Mouse (Mus musculus) heart, adult 2 months (tissue): ENCODE results near the gene Tmem147. TPM values are rescaled to one million over a fixed set of nuclear protein-coding genes. Genes with fewer than 3 reads are reported as not detected.

Experiments used
- DNase-seq, 2 experiments: peaks; one replicate each; pipeline ENCODE4 v3.0.0; 2021
- H3K27ac ChIP-seq: fragments of 200-600 bp; 2 replicates; pipeline ENCODE4 v1.8.1; 2022
- H3K27me3 ChIP-seq: fragments of 200-500 bp; 2 replicates; pipeline ENCODE4 v1.6.1; 2012; ENCODE audit warnings: mild to moderate bottlenecking, low read length, inconsistent platforms, mixed read lengths; ENCODE audit not compliant: control insufficient read depth, insufficient read depth
- H3K36me3 ChIP-seq: fragments of 200-500 bp; 2 replicates; pipeline ENCODE4 v1.6.1; 2012; ENCODE audit warnings: low read length, inconsistent platforms; ENCODE audit not compliant: control insufficient read depth, insufficient read depth
- H3K4me1 ChIP-seq: fragments of 200-500 bp; 2 replicates; pipeline ENCODE4 v1.6.1; 2011; ENCODE audit warnings: low read length; ENCODE audit not compliant: control insufficient read depth, insufficient read depth
- H3K4me3 ChIP-seq: fragments of 200-600 bp; 2 replicates; pipeline ENCODE4 v1.8.1; 2022
- H3K79me2 ChIP-seq: fragments of 200-500 bp; replicated peaks from 2 replicates; pipeline ENCODE4 v1.6.1; 2012; ENCODE audit warnings: mild to moderate bottlenecking, inconsistent platforms, low read length, moderate library complexity, mixed read lengths; ENCODE audit not compliant: control insufficient read depth, insufficient read depth
- H3K9ac ChIP-seq: fragments of 200-500 bp; 2 replicates; pipeline ENCODE4 v1.6.1; 2012; ENCODE audit warnings: low read depth, mild to moderate bottlenecking, control low read depth, inconsistent platforms, low read length, mixed read lengths
- CTCF ChIP-seq: fragments of 200-600 bp; IDR thresholded peaks from 2 replicates; pipeline ENCODE4 v1.8.1; 2022; ENCODE audit warnings: antibody characterized with exemption, mild to moderate bottlenecking, moderate library complexity
- EP300 ChIP-seq: fragments of 200-500 bp; IDR thresholded peaks from 2 replicates; pipeline ENCODE4 v1.6.1; 2011; ENCODE audit warnings: low read depth, low read length, control low read depth; ENCODE audit not compliant: insufficient read depth
- POLR2A ChIP-seq: fragments of 200-500 bp; IDR thresholded peaks from 2 replicates; pipeline ENCODE4 v1.6.1; 2011; ENCODE audit warnings: mild to moderate bottlenecking, low read depth, low read length, control low read depth; ENCODE audit not compliant: insufficient read depth
- WGBS: fragments of 180-500 bp; shearing (Covaris S2); methylation state at CpG from one replicate; pipeline ENCODE4 v1.1.7; 2018; 5-methylcytosine and 5-hydroxymethylcytosine counted together
- intact Hi-C: fragments of 180-260 bp; cut with DNase I; formaldehyde crosslinking; loops from one replicate; pipeline ENCODE4 v1.15.1; 2025
- polyA plus RNA-seq: library from polyadenylated mRNA; depleted of rRNA; stranded (reverse); fragments of >200 nt; gene quantifications from 2 replicates; pipeline ENCODE4 v1.2.3, GENCODE M21; 2012
- total RNA-seq, 2 experiments: library from RNA; stranded (reverse); gene quantifications; 2 replicates each; pipeline ENCODE4 v1.2.3; 2021

Tmem147 gene
- total and polyA plus RNA-seq, 3 experiments: 219 to 293 (median 241) TPM

DNA sequence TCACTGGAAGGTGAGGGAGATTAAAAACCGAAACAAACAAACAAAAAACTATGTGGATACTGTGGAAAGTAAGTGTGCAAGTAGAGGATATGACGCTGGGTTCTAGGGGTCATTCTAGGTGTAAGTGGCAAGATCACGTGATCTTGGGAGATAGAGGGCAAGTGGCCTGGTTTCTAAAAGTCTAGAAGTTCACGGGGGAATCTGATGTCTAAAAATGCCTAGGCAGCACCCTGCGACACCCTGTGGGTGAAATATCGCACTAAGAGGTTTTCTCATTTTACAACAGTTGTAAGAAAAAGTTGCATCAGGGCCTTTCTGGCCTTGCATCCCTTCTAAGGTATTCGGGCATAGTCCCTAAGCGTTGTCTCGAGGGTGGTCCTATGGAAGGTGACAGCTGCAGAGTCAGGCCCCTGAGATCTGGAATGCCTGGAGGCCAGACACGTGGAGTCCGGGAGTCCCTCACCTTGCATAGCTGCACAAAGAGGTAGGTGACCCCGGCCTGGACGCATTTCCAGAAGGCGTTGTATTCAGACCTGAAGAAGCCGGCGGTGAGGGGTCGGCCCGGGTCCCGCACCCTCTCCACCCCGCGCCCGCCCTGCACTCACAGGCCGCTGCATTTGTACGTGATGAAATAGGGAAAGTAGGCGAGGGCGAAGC is 473 bp downstream of the Tmem147 start:
- H3K9ac ChIP-seq: peak overlapping the region; percentile 92
- H3K27ac ChIP-seq: peak overlapping the region; percentile 93
- TF ChIP-seq POLR2A (no peak), EP300 (no peak), CTCF (no peak)
- no peaks in the 10 kb centered on the region for H3K27me3 ChIP-seq
- DNase-seq: no peak
- peak overlapping the region; percentile 86 for H3K4me3 ChIP-seq
- no peaks in the 10 kb centered on the region; the same call in 1 of the 2 replicates for H3K36me3 ChIP-seq
- no peaks in the 10 kb centered on the region for H3K79me2 ChIP-seq
- 5% methylated on average over 26 of the region's 26 CpGs for WGBS
- peaks cover 5% of the 10 kb centered on the region for H3K4me1 ChIP-seq
- intact Hi-C loops: loop anchor here (1.0 to 5.0 kb wide), 2 partner anchors 64 to 77 kb away; partner anchors contain the start of gene Rbm42

DNA sequence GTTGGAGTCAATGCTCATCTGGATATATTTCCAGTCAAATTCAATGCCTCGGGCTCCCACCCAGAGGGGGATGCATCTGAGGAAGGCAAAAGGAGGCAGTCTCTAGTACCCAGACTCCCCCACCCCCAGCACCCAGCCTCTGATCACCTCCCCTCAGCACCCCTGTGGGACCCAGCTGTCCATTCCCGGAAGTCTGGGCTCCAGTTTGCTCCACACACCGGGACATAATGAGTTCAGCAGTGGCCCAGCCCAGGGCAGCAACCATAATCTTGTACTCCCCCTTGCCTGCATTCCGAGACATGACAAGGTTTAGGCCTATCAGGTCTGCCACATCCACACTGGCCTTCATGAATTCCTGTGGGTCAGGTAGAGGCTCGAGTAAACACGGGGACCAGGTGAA is 1.1 kb downstream of the Tmem147 start:
- TF ChIP-seq POLR2A (no peak), EP300 (no peak), CTCF (no peak)
- Histone ChIP-seq H3K36me3 (no peaks in the 10 kb centered on the region; the same call in 1 of the 2 replicates), H3K9ac (no peak overlapping the region), H3K27ac (peak overlapping the region; percentile 93), H3K27me3 (no peaks in the 10 kb centered on the region), H3K4me3 (peak overlapping the region; percentile 86; the same call in 1 of the 2 replicates), H3K79me2 (no peaks in the 10 kb centered on the region), H3K4me1 (peaks cover 5% of the 10 kb centered on the region)
- WGBS: 83% methylated on average over 6 of the region's 6 CpGs
- DNase-seq: no peak
- intact Hi-C loops: loop anchor here (5.0 kb wide), 1 partner anchor 76 kb away; the partner anchor contains the start of gene Rbm42

- no peak for DNase-seq
- H3K36me3 ChIP-seq: no peaks in the 10 kb centered on the region
- no peaks in the 10 kb centered on the region for H3K27me3 ChIP-seq
- no peaks in the 10 kb centered on the region for H3K79me2 ChIP-seq
- WGBS: 70% methylated on average over 6 of the region's 6 CpGs
- H3K9ac ChIP-seq: no peak overlapping the region
- no peak overlapping the region for H3K4me3 ChIP-seq
- peaks cover 2% of the 10 kb centered on the region for H3K4me1 ChIP-seq
- intact Hi-C loops: no loop called here
- no peak overlapping the region for H3K27ac ChIP-seq
- TF ChIP-seq POLR2A: no peak
These were observed 5.9 kb downstream of the Tmem147 start for GRCm38 (mm10) chr7:30723274-30723953.

- Histone ChIP-seq H3K27me3 (peaks cover 3% of the 10 kb centered on the region; the same call in 1 of the 2 replicates), H3K4me3 (no peak overlapping the region), H3K27ac (no peak overlapping the region), H3K4me1 (no peaks in the 10 kb centered on the region), H3K36me3 (no peaks in the 10 kb centered on the region), H3K79me2 (no peaks in the 10 kb centered on the region), H3K9ac (no peak overlapping the region)
- intact Hi-C loops: no loop called here
- no peak for TF ChIP-seq POLR2A
- no peak for DNase-seq
- 86% methylated on average over 7 of the region's 7 CpGs for WGBS
These were observed 8.1 kb downstream of the Tmem147 start for GRCm38 (mm10) chr7:30721286-30721685.

DNA sequence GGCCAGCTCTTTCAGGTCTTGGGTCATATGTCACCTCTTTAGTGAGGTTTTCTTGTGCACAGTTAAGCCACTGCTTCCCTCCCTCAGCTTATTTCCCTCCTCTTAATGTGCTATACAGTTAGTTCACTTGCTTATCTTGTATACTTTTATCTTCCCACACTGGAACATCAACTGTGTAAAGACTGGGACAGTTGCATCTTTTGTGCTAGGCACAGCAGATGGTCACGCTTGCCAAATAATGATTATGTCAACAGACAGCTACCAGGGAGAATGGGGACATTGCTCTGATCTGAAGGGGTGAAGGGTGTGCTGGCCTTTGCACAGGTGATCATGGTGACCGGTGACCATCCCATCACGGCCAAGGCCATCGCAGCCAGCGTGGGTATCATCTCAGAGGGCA is 9.7 kb downstream of the Tmem147 start:
- TF ChIP-seq CTCF (no peak), POLR2A (no peak), EP300 (no peak)
- Histone ChIP-seq H3K27ac (no peak overlapping the region), H3K27me3 (peaks cover 3% of the 10 kb centered on the region; the same call in 1 of the 2 replicates), H3K36me3 (no peaks in the 10 kb centered on the region), H3K4me1 (no peaks in the 10 kb centered on the region), H3K79me2 (no peaks in the 10 kb centered on the region), H3K9ac (no peak overlapping the region), H3K4me3 (no peak overlapping the region)
- intact Hi-C loops: no loop called here
- 92% methylated on average over 5 of the region's 5 CpGs for WGBS
- no peak for DNase-seq

DNA sequence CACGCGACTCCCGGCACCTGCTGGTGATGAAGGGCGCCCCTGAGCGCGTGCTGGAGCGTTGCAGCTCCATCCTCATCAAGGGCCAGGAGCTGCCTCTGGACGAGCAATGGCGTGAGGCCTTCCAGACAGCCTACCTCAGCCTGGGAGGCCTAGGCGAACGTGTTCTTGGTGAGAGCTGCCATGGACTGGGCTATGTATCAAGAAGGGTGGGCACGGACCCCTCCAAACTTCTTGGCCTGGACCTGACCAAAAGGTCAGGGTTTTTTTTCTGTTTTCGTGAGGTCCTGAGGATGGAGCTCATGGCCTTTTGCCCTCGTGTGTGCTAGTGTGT is 11.7 kb downstream of the Tmem147 start:
- no peaks in the 10 kb centered on the region for H3K4me1 ChIP-seq
- WGBS: 20% methylated on average over 14 of the region's 14 CpGs
- H3K9ac ChIP-seq: no peak overlapping the region
- no peak overlapping the region for H3K27ac ChIP-seq
- TF ChIP-seq POLR2A: no peak
- TF ChIP-seq CTCF: no peak
- TF ChIP-seq EP300: no peak
- intact Hi-C loops: no loop called here
- H3K79me2 ChIP-seq: no peaks in the 10 kb centered on the region
- H3K27me3 ChIP-seq: peaks cover 3% of the 10 kb centered on the region; the same call in 1 of the 2 replicates
- H3K36me3 ChIP-seq: no peaks in the 10 kb centered on the region
- no peak for DNase-seq
- H3K4me3 ChIP-seq: no peak overlapping the region; the same call in 1 of the 2 replicates
